Mouse (Mus musculus) liver, postnatal 0 days (tissue): ENCODE measurements around the gene Sdr42e1. TPM values are rescaled to one million over a fixed set of nuclear protein-coding genes. Genes with fewer than 3 reads are reported as not detected.

ENCODE experiments used
- ATAC-seq: fragments of 200-750 bp; cut with Nextera tagmentation; 2 replicates; pipeline ENCODE4 v1.8.0; 2017; ENCODE audit warnings: mild to moderate bottlenecking, moderate library complexity
- DNase-seq: peaks from one replicate; pipeline ENCODE4 v3.0.0-alpha.2; 2016
- H3K27ac ChIP-seq: fragments of 300-500 bp; sonication (generic); 2 replicates; pipeline ENCODE4 v1.5.1; 2014; ENCODE audit warnings: antibody characterized with exemption, moderate library complexity, mild to moderate bottlenecking, low read depth
- H3K27me3 ChIP-seq: fragments of 300-500 bp; sonication (generic); 2 replicates; pipeline ENCODE4 v1.6.1; 2014; ENCODE audit warnings: low read length, control low read depth, mixed read lengths; ENCODE audit not compliant: insufficient read depth
- H3K36me3 ChIP-seq: fragments of 300-500 bp; sonication (generic); replicated peaks from 2 replicates; pipeline ENCODE4 v1.6.1; 2014; ENCODE audit warnings: mild to moderate bottlenecking, control low read depth, low read length, moderate library complexity, mixed read lengths; ENCODE audit not compliant: insufficient read depth
- H3K4me1 ChIP-seq: fragments of 300-500 bp; sonication (generic); 2 replicates; pipeline ENCODE4 v1.6.1; 2014; ENCODE audit warnings: antibody characterized with exemption, mild to moderate bottlenecking, control low read depth; ENCODE audit not compliant: insufficient read depth
- H3K4me2 ChIP-seq: fragments of 300-500 bp; sonication (generic); 2 replicates; pipeline ENCODE4 v1.6.1; 2014; ENCODE audit warnings: low read depth, mild to moderate bottlenecking, low read length, moderate library complexity, mixed read lengths
- H3K4me3 ChIP-seq: fragments of 300-500 bp; sonication (generic); 2 replicates; pipeline ENCODE4 v1.5.1; 2014; ENCODE audit warnings: low read depth, low read length
- H3K9ac ChIP-seq: fragments of 300-500 bp; sonication (generic); replicated peaks from 2 replicates; pipeline ENCODE4 v1.6.1; 2014; ENCODE audit warnings: mild to moderate bottlenecking, moderate library complexity
- H3K9me3 ChIP-seq: fragments of 300-500 bp; sonication (generic); 2 replicates; pipeline ENCODE4 v1.6.1; 2016; ENCODE audit warnings: mild to moderate bottlenecking, control low read depth, low read length, mixed read lengths
- CTCF ChIP-seq: sonication (generic); IDR thresholded peaks from 2 replicates; pipeline ENCODE4 v1.5.1; 2016; ENCODE audit warnings: antibody characterized with exemption, low read depth
- EP300 ChIP-seq: IDR thresholded peaks from 2 replicates; pipeline ENCODE4 v1.6.1; 2016; ENCODE audit warnings: antibody characterized with exemption, low read depth, mild to moderate bottlenecking
- WGBS: fragments of 180-500 bp; shearing (Covaris S2); extraction: QIAGEN DNeasy Blood & Tissue Kit; methylation state at CpG from one replicate; pipeline ENCODE4 v1.1.7; 2014; ENCODE audit not compliant: insufficient replicate concordance; 5-methylcytosine and 5-hydroxymethylcytosine counted together
- polyA plus RNA-seq: library from polyadenylated mRNA; unstranded; fragments of >200 nt; fragmentation: Nextera tagmentation; extraction: Ambion mirVana; gene quantifications from 2 replicates; pipeline ENCODE4 v1.2.1, GENCODE M21; 2015

Sdr42e1 gene
- polyA plus RNA-seq, 1 experiment from 2014 or later = 12.8 TPM

DNA sequence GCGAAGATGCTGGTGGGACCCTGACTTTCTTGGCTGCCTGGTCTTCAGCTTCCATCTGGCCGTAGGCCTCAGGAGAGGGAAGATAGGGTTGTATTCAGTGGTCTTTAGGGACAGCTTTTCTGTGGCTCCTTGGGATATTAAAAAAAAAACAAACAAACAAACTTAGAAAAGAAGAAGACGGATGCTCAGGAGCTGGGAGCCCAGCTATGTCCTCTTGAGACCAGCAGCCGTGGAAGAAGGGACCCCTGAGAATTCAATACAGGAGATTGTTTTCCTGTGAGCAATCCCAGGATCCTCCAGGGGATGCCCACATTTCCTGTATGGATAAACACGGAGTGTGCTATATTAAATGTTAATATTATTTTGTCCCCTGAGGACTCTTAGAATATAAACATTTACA is 1.7 kb upstream of the Sdr42e1 start:
- Histone ChIP-seq H3K4me2 (no peak overlapping the region), H3K27me3 (no peaks in the 10 kb centered on the region), H3K9ac (no peak overlapping the region), H3K27ac (peak overlapping the region; percentile 85; the same call in 1 of the 2 replicates), H3K36me3 (no peaks in the 10 kb centered on the region), H3K4me3 (no peak overlapping the region), H3K4me1 (peaks cover 17% of the 10 kb centered on the region), H3K9me3 (no peaks in the 10 kb centered on the region)
- TF ChIP-seq EP300 = no peak
- ATAC-seq (no peak), DNase-seq (no peak)
- WGBS = 75% methylated on average over 5 of the region's 5 CpGs

DNA sequence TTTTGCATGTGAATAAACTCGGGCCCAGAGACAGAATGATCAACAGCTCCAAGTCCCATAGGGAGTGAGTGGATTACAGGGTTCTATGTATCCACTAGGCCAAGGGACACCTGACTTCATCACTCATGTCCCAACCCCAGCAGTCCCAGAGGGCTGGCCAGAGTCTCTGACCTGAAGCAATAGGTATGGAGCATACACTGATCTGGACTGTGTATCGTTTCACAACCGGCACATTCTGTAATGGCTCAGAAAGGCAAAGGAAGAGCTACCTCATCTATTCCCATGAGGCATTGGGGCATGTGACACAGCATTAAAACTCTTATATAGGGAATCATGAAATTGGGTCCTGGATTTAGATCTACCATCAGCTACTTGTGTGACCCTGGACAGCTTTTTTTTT is 931 bp downstream of the Sdr42e1 start:
- peaks cover 19% of the 10 kb centered on the region for H3K4me1 ChIP-seq
- no peak overlapping the region for H3K9ac ChIP-seq
- no peaks in the 10 kb centered on the region for H3K27me3 ChIP-seq
- WGBS = 62% methylated on average over 3 of the region's 3 CpGs
- H3K4me3 ChIP-seq = no peak overlapping the region
- ATAC-seq = peak; percentile 95
- peak overlapping the region; percentile 86 for H3K27ac ChIP-seq
- TF ChIP-seq EP300 (peak; percentile 66), CTCF (no peak)
- peak; percentile 50 for DNase-seq
- no peaks in the 10 kb centered on the region for H3K9me3 ChIP-seq
- H3K4me2 ChIP-seq = no peak overlapping the region
- no peaks in the 10 kb centered on the region for H3K36me3 ChIP-seq

DNA sequence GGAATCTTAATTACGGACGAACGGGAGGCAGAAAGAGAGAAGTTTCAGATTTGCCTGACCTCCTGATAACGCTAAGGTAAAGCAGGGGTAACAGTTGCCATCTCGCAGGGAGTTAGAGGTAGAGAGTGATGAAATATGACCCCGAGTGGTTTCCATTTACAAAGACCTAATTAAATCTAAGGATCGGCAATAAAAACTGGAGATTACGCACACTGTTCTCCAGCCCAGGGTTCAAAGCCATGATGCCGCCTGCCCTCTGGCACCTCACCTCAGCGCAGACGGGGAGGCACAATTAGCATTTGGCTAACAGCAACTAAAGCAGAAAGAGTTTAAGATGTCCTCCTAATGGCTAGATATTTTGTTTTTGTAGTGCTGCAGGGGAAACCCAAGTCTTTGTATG is 3.0 kb downstream of the Sdr42e1 start:
- ATAC-seq = no peak
- 20% methylated on average over 11 of the region's 11 CpGs for WGBS
- DNase-seq = no peak

DNA sequence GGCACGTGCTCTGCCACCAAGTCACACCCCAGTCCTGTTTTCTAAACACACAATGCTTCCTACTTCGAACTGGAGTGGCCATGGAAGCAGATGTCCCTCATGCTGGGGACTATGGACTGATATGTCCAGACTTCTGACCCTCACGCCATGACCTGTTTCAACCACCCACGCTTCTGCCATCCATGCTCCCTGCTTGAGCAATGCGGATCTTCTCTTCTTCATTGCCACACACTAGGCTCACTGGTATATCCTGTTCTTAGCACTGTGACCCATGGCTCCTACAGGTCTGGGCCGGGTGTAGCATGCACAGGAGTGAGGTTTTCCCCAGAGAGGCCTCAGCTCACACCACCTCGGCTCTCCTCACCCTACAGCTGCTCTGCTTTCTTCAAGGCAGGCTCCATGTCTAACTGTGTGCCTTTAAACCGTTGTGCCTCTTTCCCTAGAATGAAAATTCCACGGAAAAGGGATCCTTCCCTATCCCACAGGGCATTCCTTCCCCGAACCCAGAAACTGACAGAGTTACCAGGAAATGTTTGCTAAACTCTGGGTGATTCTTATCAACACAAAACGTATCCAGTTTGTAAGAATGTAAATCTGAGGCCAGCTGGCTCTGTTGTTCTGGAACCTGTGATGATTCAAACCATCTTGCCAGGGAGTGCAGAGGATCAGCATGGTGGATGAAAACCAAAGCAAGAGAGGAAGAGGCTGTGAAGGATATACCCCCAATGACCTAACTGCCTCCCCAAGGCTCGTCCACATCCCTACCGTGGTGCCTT is 6.0 kb downstream of the Sdr42e1 start:
- Histone ChIP-seq H3K4me1 (peaks cover 8% of the 10 kb centered on the region; the same call in 1 of the 2 replicates), H3K9ac (no peak overlapping the region), H3K4me2 (no peak overlapping the region), H3K27ac (peak overlapping the region; percentile 57; the same call in 1 of the 2 replicates), H3K9me3 (no peaks in the 10 kb centered on the region), H3K27me3 (no peaks in the 10 kb centered on the region), H3K4me3 (no peak overlapping the region), H3K36me3 (peaks cover 5% of the 10 kb centered on the region; the same call in 1 of the 2 replicates)
- 58% methylated on average over 13 of the region's 13 CpGs for WGBS
- TF ChIP-seq EP300 = peak; percentile 62; the same call in 1 of the 2 replicates
- TF ChIP-seq CTCF = no peak
- DNase-seq = peak; percentile 27
- peak; percentile 89 for ATAC-seq

More for the DNA sequence above, 3.0 kb downstream of the Sdr42e1 start:
- Histone ChIP-seq H3K4me1 (peaks cover 14% of the 10 kb centered on the region), H3K36me3 (0 out of 2 replicates have a peak, but pooled peaks cover 2% of the 10 kb centered on the region), H3K27ac (no peak overlapping the region), H3K9me3 (no peaks in the 10 kb centered on the region), H3K9ac (peak overlapping the region; percentile 17; the same call in 1 of the 2 replicates), H3K4me2 (peak overlapping the region; percentile 26; the same call in 1 of the 2 replicates), H3K27me3 (no peaks in the 10 kb centered on the region), H3K4me3 (no peak overlapping the region)
- TF ChIP-seq EP300 (no peak), CTCF (no peak)

DNA sequence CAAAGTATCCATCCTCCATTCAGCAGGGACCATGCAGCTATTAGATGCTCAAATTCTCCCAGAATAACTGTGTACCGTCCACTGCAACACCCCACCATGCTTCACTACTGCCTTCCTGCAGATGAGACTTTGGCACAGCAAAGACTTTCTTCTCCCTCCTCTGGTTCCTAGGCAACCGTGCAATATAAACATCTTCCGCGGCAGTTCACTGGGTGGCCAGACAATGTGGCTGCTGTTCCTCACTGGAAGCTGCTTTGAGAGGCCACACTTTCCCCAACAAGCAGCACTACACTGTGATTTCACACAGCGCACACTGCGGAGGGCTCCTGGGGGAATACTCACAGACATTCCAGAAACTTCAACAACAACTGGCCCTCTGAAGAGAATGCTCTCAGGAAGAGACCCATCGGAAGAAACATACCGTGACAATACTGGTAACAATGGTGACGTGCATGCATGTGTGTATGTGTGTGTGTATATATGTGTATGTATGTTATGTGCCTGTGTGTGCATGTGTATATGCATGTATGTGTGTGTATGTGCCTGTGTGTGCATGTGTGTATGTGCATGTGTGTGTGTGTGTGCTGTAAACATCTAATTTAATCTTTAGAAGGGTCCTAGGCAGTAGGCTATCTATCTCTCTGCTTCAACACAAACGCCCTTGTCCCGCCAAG is 13.0 kb downstream of the Sdr42e1 start:
- TF ChIP-seq EP300 (no peak), CTCF (no peak)
- H3K4me2 ChIP-seq = no peak overlapping the region
- no peaks in the 10 kb centered on the region for H3K9me3 ChIP-seq
- WGBS = 57% methylated on average over 11 of the region's 11 CpGs
- H3K4me3 ChIP-seq = no peak overlapping the region
- DNase-seq = no peak
- H3K27me3 ChIP-seq = no peaks in the 10 kb centered on the region
- no peak overlapping the region for H3K9ac ChIP-seq
- H3K27ac ChIP-seq = peak overlapping the region; percentile 46; the same call in 1 of the 2 replicates
- H3K4me1 ChIP-seq = peaks cover 8% of the 10 kb centered on the region
- peaks cover 4% of the 10 kb centered on the region; the same call in 1 of the 2 replicates for H3K36me3 ChIP-seq
- no peak for ATAC-seq

DNA sequence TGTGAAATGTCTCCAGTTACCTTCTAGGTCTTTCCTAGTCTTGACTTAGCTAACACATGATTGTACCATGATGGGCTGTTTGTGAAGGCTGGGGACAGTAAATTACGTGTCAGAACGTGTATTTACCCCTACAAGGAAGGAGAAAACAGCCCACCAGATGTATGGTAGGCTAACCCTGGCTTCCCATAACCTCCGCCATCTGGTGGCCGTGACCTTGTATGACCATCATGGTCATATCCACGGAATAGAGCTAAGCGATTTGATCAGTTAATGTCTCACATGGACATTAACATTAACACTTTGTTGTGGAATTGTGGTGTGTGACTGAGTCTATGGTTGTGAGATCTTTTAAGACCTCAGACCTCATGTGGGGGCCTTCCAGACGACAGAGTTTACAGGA is 14.5 kb downstream of the Sdr42e1 start:
- H3K9ac ChIP-seq = no peak overlapping the region
- DNase-seq (no peak), ATAC-seq (no peak)
- H3K36me3 ChIP-seq = peaks cover 4% of the 10 kb centered on the region; the same call in 1 of the 2 replicates
- 67% methylated on average over 7 of the region's 7 CpGs for WGBS
- TF ChIP-seq EP300 = no peak
- peak; percentile 45 for TF ChIP-seq CTCF
- no peak overlapping the region for H3K4me3 ChIP-seq
- no peaks in the 10 kb centered on the region for H3K9me3 ChIP-seq
- peaks cover 8% of the 10 kb centered on the region for H3K4me1 ChIP-seq
- no peak overlapping the region for H3K27ac ChIP-seq
- no peaks in the 10 kb centered on the region for H3K27me3 ChIP-seq
- no peak overlapping the region for H3K4me2 ChIP-seq
